Mouse (Mus musculus) kidney, adult 2 months (tissue): ENCODE measurements around the gene Psg20. TPM values are rescaled to one million over a fixed set of nuclear protein-coding genes. Genes with fewer than 3 reads are reported as not detected.
"Not testable (repeated sequence)": the region's sequence is repeated elsewhere in the genome, so short reads cannot be mapped to it uniquely, and the experiment has no call there.

Source experiments
- DNase-seq: peaks from one replicate; pipeline ENCODE4 v3.0.0; 2021
- H3K27ac ChIP-seq: fragments of 200-500 bp; 2 replicates; pipeline ENCODE4 v1.5.1; 2012; ENCODE audit warnings: low read depth, low read length, control low read depth, inconsistent platforms; ENCODE audit not compliant: insufficient read depth
- H3K27me3 ChIP-seq: fragments of 200-500 bp; replicated peaks from 2 replicates; pipeline ENCODE4 v1.6.1; 2012; ENCODE audit warnings: mild to moderate bottlenecking, moderate library complexity, low read length, inconsistent platforms; ENCODE audit not compliant: control insufficient read depth, insufficient read depth
- H3K36me3 ChIP-seq: fragments of 200-500 bp; 2 replicates; pipeline ENCODE4 v1.6.1; 2012; ENCODE audit warnings: mild to moderate bottlenecking, moderate library complexity, low read length, inconsistent platforms; ENCODE audit not compliant: control insufficient read depth, insufficient read depth
- H3K4me1 ChIP-seq: fragments of 200-500 bp; 2 replicates; pipeline ENCODE4 v1.6.1; 2011; ENCODE audit warnings: low read length; ENCODE audit not compliant: control insufficient read depth, insufficient read depth
- H3K4me3 ChIP-seq: fragments of 200-500 bp; 2 replicates; pipeline ENCODE4 v1.5.1; 2011; ENCODE audit warnings: mild to moderate bottlenecking, low read depth, low read length, control low read depth; ENCODE audit not compliant: insufficient read depth
- CTCF ChIP-seq: fragments of 200-500 bp; conservative IDR thresholded peaks from 2 replicates; pipeline ENCODE4 v1.5.1; 2011; ENCODE audit warnings: low read depth, mild to moderate bottlenecking, control low read depth, low read length, moderate library complexity, mixed read lengths; ENCODE audit not compliant: insufficient read depth, insufficient read length
- POLR2A ChIP-seq: fragments of 200-500 bp; IDR thresholded peaks from one replicate; pipeline ENCODE4 v1.6.1; 2011; ENCODE audit warnings: low read depth, low read length, control low read depth
- WGBS: fragments of 180-500 bp; shearing (Covaris S2); methylation state at CpG from one replicate; pipeline ENCODE4 v1.1.7; 2018; 5-methylcytosine and 5-hydroxymethylcytosine counted together
- polyA plus RNA-seq: library from polyadenylated mRNA; depleted of rRNA; stranded (reverse); fragments of >200 nt; gene quantifications from 2 replicates; pipeline ENCODE4 v1.2.3, GENCODE M21; 2012; rRNA removed

The Psg20 gene
- polyA plus RNA-seq, 1 experiment: not detected

DNA sequence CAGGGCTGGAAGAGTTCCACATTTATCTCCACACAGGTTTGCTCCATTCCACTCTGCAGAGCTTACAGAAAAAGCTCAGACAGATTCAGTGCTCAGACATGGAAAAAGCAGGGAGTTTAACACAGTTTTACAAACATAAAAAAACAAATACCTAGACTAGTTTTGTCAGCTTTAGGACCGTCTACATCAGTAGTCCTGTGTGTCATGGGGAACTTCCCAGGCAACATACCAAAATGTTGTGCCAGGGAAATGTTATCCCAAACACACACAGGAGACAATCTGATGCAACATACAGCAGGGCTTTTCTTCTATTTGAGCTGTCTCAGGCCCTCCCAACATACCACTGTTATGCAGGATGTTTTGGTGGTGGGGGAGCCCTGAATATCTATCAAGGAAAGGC is 24.9 kb upstream of the Psg20 start:
- Histone ChIP-seq H3K36me3 (no peaks in the 10 kb centered on the region), H3K4me1 (no peaks in the 10 kb centered on the region), H3K27ac (no peak overlapping the region), H3K4me3 (no peak overlapping the region), H3K27me3 (no peaks in the 10 kb centered on the region)
- 56% methylated on average over 1 of the region's 1 CpGs for WGBS
- no peak for DNase-seq
- TF ChIP-seq CTCF (no peak), POLR2A (no peak)

GRCm38 (mm10) chr7:18710331-18710730 is 24.3 kb upstream of the Psg20 start:
- WGBS: 69% methylated on average over 4 of the region's 4 CpGs
- TF ChIP-seq CTCF: 0 out of 2 replicates have a peak, but pooled peaks have one; percentile 3
- H3K27me3 ChIP-seq, H3K4me3 ChIP-seq, H3K27ac ChIP-seq, H3K36me3 ChIP-seq, H3K4me1 ChIP-seq: not testable (repeated sequence)
- DNase-seq: peak; percentile 8

DNA sequence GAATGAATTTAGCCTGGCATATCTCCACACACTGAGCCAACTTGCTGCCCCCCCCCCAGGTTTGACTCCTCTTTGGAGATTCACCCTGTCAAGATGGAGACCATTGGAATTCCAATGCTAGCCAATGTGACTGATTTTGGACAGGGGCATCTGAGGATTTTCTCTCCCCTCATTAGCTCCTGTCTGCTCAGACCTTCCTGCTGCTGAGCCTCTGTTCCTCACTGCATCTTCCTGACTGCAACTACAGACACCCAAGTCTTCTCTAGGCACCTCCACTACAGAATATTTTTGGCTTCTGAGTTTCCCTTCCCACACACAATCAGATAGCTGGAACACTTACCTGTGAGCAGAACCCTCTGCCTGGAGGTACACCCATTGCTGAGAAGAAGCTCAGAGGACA is 399 bp downstream of the Psg20 start:
- Histone ChIP-seq H3K27ac (no peak overlapping the region), H3K36me3 (no peaks in the 10 kb centered on the region), H3K4me3 (no peak overlapping the region), H3K4me1 (no peaks in the 10 kb centered on the region), H3K27me3 (no peaks in the 10 kb centered on the region)
- DNase-seq: no peak
- TF ChIP-seq CTCF: no peak

GRCm38 (mm10) chr7:18679772-18680171 is 6.2 kb downstream of the Psg20 start:
- peak; percentile 71 for TF ChIP-seq CTCF
- no peak for TF ChIP-seq POLR2A
- no peaks in the 10 kb centered on the region for H3K4me1 ChIP-seq
- no peak overlapping the region for H3K27ac ChIP-seq
- H3K27me3 ChIP-seq: no peaks in the 10 kb centered on the region
- 49% methylated on average over 2 of the region's 2 CpGs for WGBS
- DNase-seq: peak; percentile 33
- no peaks in the 10 kb centered on the region for H3K36me3 ChIP-seq
- H3K4me3 ChIP-seq: no peak overlapping the region

DNA sequence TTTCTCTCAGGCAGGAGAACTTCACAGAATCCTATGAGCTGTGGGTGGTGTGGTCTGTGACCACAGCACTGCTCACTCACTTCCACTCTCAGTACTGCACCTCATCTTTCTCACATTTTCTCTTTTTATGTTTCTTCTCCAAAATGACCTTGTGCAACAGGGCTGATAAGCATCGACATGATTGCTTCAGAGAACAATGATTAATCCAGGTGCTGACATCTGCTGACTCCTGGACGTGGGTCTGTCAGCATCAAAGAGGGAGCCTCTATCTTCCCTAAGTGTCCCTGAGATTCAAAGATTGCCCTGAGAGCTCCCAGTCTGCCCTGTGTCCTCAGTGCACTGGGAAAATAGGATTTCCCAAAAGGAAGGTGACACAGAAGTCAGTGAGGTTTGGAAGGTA is 29.4 kb downstream of the Psg20 start, which contains the start of gene Psg21:
TSS of gene Psg21 (minus strand) at position 101 of the 400 bp plus-strand sequence.
- 72% methylated on average over 2 of the region's 2 CpGs for WGBS
- not testable (repeated sequence) for H3K4me3 ChIP-seq, DNase-seq, H3K4me1 ChIP-seq, H3K27ac ChIP-seq, H3K27me3 ChIP-seq, H3K36me3 ChIP-seq

GRCm38 (mm10) chr7:18626921-18627320 is 59.1 kb downstream of the Psg20 start:
- H3K27me3 ChIP-seq, H3K36me3 ChIP-seq, DNase-seq, H3K4me3 ChIP-seq, H3K4me1 ChIP-seq, H3K27ac ChIP-seq: not testable (repeated sequence)
- WGBS: 79% methylated on average over 8 of the region's 8 CpGs

Other genes starting within 250 kb of the Psg20 start
- not detected in 2 replicates for gene Psg26, start 202.0 kb downstream of the Psg20 start, polyA plus RNA-seq
- not detected in 2 replicates for gene Psg25, start 153.9 kb downstream of the Psg20 start, polyA plus RNA-seq
- gene Psg27, start 118.9 kb downstream of the Psg20 start, polyA plus RNA-seq: not detected in 2 replicates
- gene Psg23, start 69.7 kb downstream of the Psg20 start, polyA plus RNA-seq: not detected in 2 replicates
- gene Psg21, start 29.5 kb downstream of the Psg20 start, polyA plus RNA-seq: not detected in 2 replicates
- 0.19 TPM in 1 of 2 replicates, not detected in the other for gene Psg22, start 31.9 kb upstream of the Psg20 start, polyA plus RNA-seq
- not detected in 2 replicates for gene Psg19, start 112.3 kb upstream of the Psg20 start, polyA plus RNA-seq
- gene Psg17, start 135.4 kb upstream of the Psg20 start, polyA plus RNA-seq: 0.03 and 0.04 TPM in 2 replicates
- 4.8 and 5.6 TPM in 2 replicates for gene Mill2, start 153.8 kb upstream of the Psg20 start, polyA plus RNA-seq
- 2.3 and 5.9 TPM in 2 replicates for gene Pglyrp1, start 185.1 kb upstream of the Psg20 start, polyA plus RNA-seq
- 19.8 and 21.3 TPM in 2 replicates for gene Ccdc61, start 224.2 kb upstream of the Psg20 start, polyA plus RNA-seq
- gene Nova2, start 239.7 kb upstream of the Psg20 start, polyA plus RNA-seq: 0.80 and 1.1 TPM in 2 replicates